Mouse (Mus musculus) ovary, postnatal 36 days (tissue): Measurements from ENCODE around the gene Mybphl.

Experiments used
- DNase-seq: peaks from one replicate; pipeline ENCODE4 v3.0.0; 2022; ENCODE audit warnings: low spot score, mixed read lengths

Mybphl gene

GRCm38 (mm10) chr3:108364270-108364995 lies at the start of gene Mybphl:
Gene Mybphl, plus strand, starts transcription at chr3:108364911.
- DNase-seq: no peak

- no peak for DNase-seq
These were observed 46.2 kb upstream of the Mybphl start for GRCm38 (mm10) chr3:108318517-108318916.

GRCm38 (mm10) chr3:108321671-108322070 lies 43.0 kb upstream of the Mybphl start:
- no peak for DNase-seq

- no peak for DNase-seq
These were observed 42.6 kb upstream of the Mybphl start for GRCm38 (mm10) chr3:108322136-108322535.

- DNase-seq: no peak
These were observed 41.7 kb upstream of the Mybphl start for GRCm38 (mm10) chr3:108322962-108323361.

- DNase-seq: no peak
These were observed 39.9 kb upstream of the Mybphl start for GRCm38 (mm10) chr3:108324837-108325236.

- no peak for DNase-seq
These were observed 39.2 kb upstream of the Mybphl start for GRCm38 (mm10) chr3:108325521-108325920.

GRCm38 (mm10) chr3:108327275-108327674 lies 37.4 kb upstream of the Mybphl start:
- no peak for DNase-seq

GRCm38 (mm10) chr3:108327916-108328315 lies 36.8 kb upstream of the Mybphl start:
- DNase-seq: no peak

- DNase-seq: peak; percentile 72
These were observed 36.3 kb upstream of the Mybphl start for GRCm38 (mm10) chr3:108328441-108328841.

- DNase-seq: no peak
These were observed 33.9 kb upstream of the Mybphl start for GRCm38 (mm10) chr3:108330812-108331211.

GRCm38 (mm10) chr3:108336878-108337277 lies 27.8 kb upstream of the Mybphl start:
- no peak for DNase-seq

- DNase-seq: no peak
These were observed 23.7 kb upstream of the Mybphl start for GRCm38 (mm10) chr3:108341040-108341439.

- DNase-seq: no peak
These were observed 22.5 kb upstream of the Mybphl start for GRCm38 (mm10) chr3:108342185-108342584.

- no peak for DNase-seq
These were observed 18.9 kb upstream of the Mybphl start for GRCm38 (mm10) chr3:108345855-108346254.

GRCm38 (mm10) chr3:108348376-108348775 lies 16.3 kb upstream of the Mybphl start:
- DNase-seq: no peak

GRCm38 (mm10) chr3:108355245-108355644 lies 9.5 kb upstream of the Mybphl start:
- DNase-seq: no peak

- no peak for DNase-seq
These were observed 7.7 kb upstream of the Mybphl start for GRCm38 (mm10) chr3:108357051-108357450.

- DNase-seq: no peak
These were observed 6.3 kb upstream of the Mybphl start for GRCm38 (mm10) chr3:108358445-108358844.

GRCm38 (mm10) chr3:108360894-108361293 lies 3.8 kb upstream of the Mybphl start:
- no peak for DNase-seq

- no peak for DNase-seq
These were observed 1.1 kb upstream of the Mybphl start for GRCm38 (mm10) chr3:108363626-108364025.

- no peak for DNase-seq
These were observed 2.5 kb downstream of the Mybphl start for GRCm38 (mm10) chr3:108367173-108367572.

- DNase-seq: no peak
These were observed 3.1 kb downstream of the Mybphl start for GRCm38 (mm10) chr3:108367828-108368227.

- no peak for DNase-seq
These were observed 4.0 kb downstream of the Mybphl start for GRCm38 (mm10) chr3:108368721-108369120.
